ENCODE assay signal across 7 mouse cellular contexts in the genomic region with DNA sequence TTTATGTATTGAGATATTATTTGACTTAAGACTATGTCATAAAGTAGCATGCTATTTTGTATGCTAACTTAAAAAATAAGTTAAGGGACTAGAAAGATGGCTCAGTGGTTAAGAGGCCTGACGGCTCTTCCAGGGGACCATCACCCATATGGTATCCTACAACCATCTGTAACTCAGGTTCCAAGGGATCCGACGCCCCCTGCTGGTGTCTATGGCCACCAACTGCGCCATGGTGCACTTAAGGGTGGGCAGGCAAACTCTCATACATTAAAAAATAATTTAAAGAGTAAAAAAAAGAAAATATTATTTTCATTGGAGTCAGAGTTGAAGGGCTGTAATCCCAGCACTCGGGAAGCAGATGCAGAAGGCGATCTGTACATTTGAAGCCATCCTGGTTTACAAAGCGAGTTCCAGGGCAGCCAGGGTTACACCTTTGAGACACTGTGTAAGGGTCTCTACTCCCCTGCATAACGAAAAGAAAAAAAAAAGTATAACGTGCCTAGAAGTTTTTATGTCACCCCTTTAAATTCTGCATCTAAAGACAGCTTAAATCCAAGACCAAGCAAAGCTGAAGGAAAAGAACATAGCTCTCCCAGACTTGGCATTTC. TPM values are rescaled to one million over a fixed set of nuclear protein-coding genes. Genes with fewer than 3 reads are reported as not detected.
DNase-seq lines count a peak whose midpoint lies in the region; ATAC-seq and TF ChIP-seq lines count a peak whose summit lies in the region.

No protein-coding gene starts in this region.

- peaks cover 16% of the 10 kb centered on the region; the same call in 1 of the 2 replicates for H3K4me1 ChIP-seq in lung, postnatal 0 days (ENCODE audit: insufficient read depth, low read depth, low read length)
- H3K4me1 ChIP-seq in heart, embryonic 16.5 days (ENCODE audit: control insufficient read depth, insufficient read depth, low read length): peaks cover 25% of the 10 kb centered on the region
- H3K4me1 ChIP-seq in liver, embryonic 13.5 days (replicated peaks): peaks cover 46% of the 10 kb centered on the region
- peaks cover 23% of the 10 kb centered on the region for H3K4me1 ChIP-seq in thymus, adult 2 months (replicated peaks; ENCODE audit: control insufficient read depth, insufficient read depth, low read length)

- no peak for TF ChIP-seq POLR2A in thymus, adult 2 months (IDR thresholded peaks at IDR 0.05; ENCODE audit: control insufficient read depth, extremely low read depth, insufficient read depth, low read length, poor library complexity)

- H3K4me2 ChIP-seq in lung, postnatal 0 days (replicated peaks; ENCODE audit: low read depth, low read length): 0 out of 2 replicates have a peak overlapping the region, but pooled peaks have one; percentile 17
- H3K4me2 ChIP-seq in heart, embryonic 16.5 days (ENCODE audit: low read depth, low read length): peak overlapping the region; percentile 96
- peak overlapping the region; percentile 85 for H3K4me2 ChIP-seq in liver, embryonic 13.5 days

- DNase-seq in lung, postnatal 0 days (ENCODE audit: low spot score): no peak
- no peak for DNase-seq in lung, postnatal 4 days
- DNase-seq in brain, adult 2 months (ENCODE audit: low read depth, low spot score): peak; percentile 24
- no peak for DNase-seq in liver, embryonic 13.5 days
- DNase-seq in thymus, adult 2 months: peak; percentile 59
- no peak for DNase-seq in natural killer cell, adult 2 months (ENCODE audit: low spot score in 2 of 2)

- H3K4me3 ChIP-seq in lung, postnatal 0 days (ENCODE audit: low read depth, low read length): 0 out of 2 replicates have a peak overlapping the region, but pooled peaks have one; percentile 67
- peak overlapping the region; percentile 90 for H3K4me3 ChIP-seq in heart, embryonic 16.5 days (ENCODE audit: low read length)
- peak overlapping the region; percentile 94 for H3K4me3 ChIP-seq in liver, embryonic 13.5 days (replicated peaks)
- no peak overlapping the region for H3K4me3 ChIP-seq in thymus, adult 2 months (ENCODE audit: control insufficient read depth, insufficient read depth, low read length)

- no peaks in the 10 kb centered on the region for H3K27me3 ChIP-seq in lung, postnatal 0 days (replicated peaks; ENCODE audit: insufficient read depth, low read length)
- H3K27me3 ChIP-seq in heart, embryonic 16.5 days (ENCODE audit: control insufficient read depth, insufficient read depth, low read length): no peaks in the 10 kb centered on the region
- no peaks in the 10 kb centered on the region for H3K27me3 ChIP-seq in liver, embryonic 13.5 days
- no peaks in the 10 kb centered on the region for H3K27me3 ChIP-seq in thymus, adult 2 months (ENCODE audit: control insufficient read depth, insufficient read depth, low read length)

- H3K9me3 ChIP-seq in lung, postnatal 0 days (ENCODE audit: low read length): no peaks in the 10 kb centered on the region
- H3K9me3 ChIP-seq in heart, embryonic 16.5 days (replicated peaks; ENCODE audit: control insufficient read depth, low read length): no peaks in the 10 kb centered on the region
- H3K9me3 ChIP-seq in liver, embryonic 13.5 days (replicated peaks): no peaks in the 10 kb centered on the region

- peak; percentile 43 for TF ChIP-seq CTCF in lung, postnatal 0 days (IDR thresholded peaks at IDR 0.05)
- TF ChIP-seq CTCF in thymus, adult 2 months (IDR thresholded peaks at IDR 0.05; ENCODE audit: borderline replicate concordance, control insufficient read depth, extremely low read depth, insufficient read depth, low read length, poor library complexity): no peak

- TF ChIP-seq EP300 in lung, postnatal 0 days (IDR thresholded peaks at IDR 0.05): no peak

- H3K9ac ChIP-seq in lung, postnatal 0 days (replicated peaks; ENCODE audit: low read depth): no peak overlapping the region
- no peak overlapping the region for H3K9ac ChIP-seq in heart, embryonic 16.5 days (ENCODE audit: low read length)
- H3K9ac ChIP-seq in liver, embryonic 13.5 days: no peak overlapping the region; the same call in 1 of the 2 replicates

- 23% methylated on average over 9 of the region's 9 CpGs for WGBS in lung, postnatal 0 days
- 19% methylated on average over 9 of the region's 9 CpGs for WGBS in heart, embryonic 16.5 days
- 18% methylated on average over 9 of the region's 9 CpGs for WGBS in liver, embryonic 13.5 days (ENCODE audit: insufficient replicate concordance)
- WGBS in thymus, adult 2 months: 26% methylated on average over 9 of the region's 9 CpGs

- no peak for ATAC-seq in lung, postnatal 0 days
- no peak for ATAC-seq in heart, embryonic 16.5 days (replicated peaks; ENCODE audit: extremely low read depth, insufficient read depth, low FRiP score)
- ATAC-seq in liver, embryonic 13.5 days (ENCODE audit: low read depth): peak; percentile 1; the same call in 1 of the 2 replicates

- H3K36me3 ChIP-seq in lung, postnatal 0 days (ENCODE audit: insufficient read depth, low read length): no peaks in the 10 kb centered on the region
- H3K36me3 ChIP-seq in heart, embryonic 16.5 days (ENCODE audit: control insufficient read depth, insufficient read depth): no peaks in the 10 kb centered on the region
- H3K36me3 ChIP-seq in liver, embryonic 13.5 days: peaks cover 3% of the 10 kb centered on the region
- no peaks in the 10 kb centered on the region for H3K36me3 ChIP-seq in thymus, adult 2 months (ENCODE audit: control insufficient read depth, insufficient read depth, low read length)

- H3K27ac ChIP-seq in lung, postnatal 0 days (ENCODE audit: low read length): no peak overlapping the region
- H3K27ac ChIP-seq in heart, embryonic 16.5 days (ENCODE audit: low read length): no peak overlapping the region
- no peak overlapping the region for H3K27ac ChIP-seq in liver, embryonic 13.5 days
- no peak overlapping the region for H3K27ac ChIP-seq in thymus, adult 2 months (ENCODE audit: control insufficient read depth, insufficient read depth, low read length)

RNA-seq across cellular contexts. Expression of gene Mocs1, which starts 0.4 kb away (rescaled TPM):
- 5.4 and 7.2 TPM in 2 replicates for polyA plus RNA-seq in lung, postnatal 0 days (2015; fragmentation: Nextera tagmentation; extraction: Ambion mirVana)
- polyA plus RNA-seq in heart, embryonic 16.5 days (2015; fragmentation: Nextera tagmentation; extraction: Ambion mirVana): 5.8 and 6.1 TPM in 2 replicates
- 6.1 and 8.5 TPM in 2 replicates for polyA plus RNA-seq in liver, embryonic 13.5 days (2015; fragmentation: Nextera tagmentation; extraction: Ambion mirVana)
- polyA plus RNA-seq in thymus, adult 2 months (2012; rRNA removed): 32.9 and 38.4 TPM in 2 replicates

Comparison
In these comparisons a context has a peak if more than half of its experiments do, and no peak if none do; other contexts are left out.
1. DNase-seq: peak in brain, adult 2 months (single experiment) and thymus, adult 2 months (single experiment); none in lung, postnatal 0 days (single experiment), lung, postnatal 4 days (0 of 2), liver, embryonic 13.5 days (single experiment) and natural killer cell, adult 2 months (0 of 2).
2. H3K4me2 ChIP-seq: peak in every context shown above with its lines; median percentile 96 in heart, embryonic 16.5 days; 85 in liver, embryonic 13.5 days; 17 in lung, postnatal 0 days.